Mouse (Mus musculus) left cerebral cortex, adult 2 months (tissue): ENCODE measurements around the gene Smarcc2. TPM values are rescaled to one million over a fixed set of nuclear protein-coding genes. Genes with fewer than 3 reads are reported as not detected.

ENCODE experiments used
- DNase-seq, 2 experiments: peaks; one replicate each; pipeline ENCODE4 v3.0.0; 2021 to 2022; ENCODE audit warnings: low spot score in 2 of 2, mixed read lengths in 1 of 2; ENCODE audit errors: extremely low spot score in 1 of 2
- H3K27ac ChIP-seq: fragments of 200-600 bp; 2 replicates; pipeline ENCODE4 v1.8.1; 2022
- H3K4me3 ChIP-seq: fragments of 200-600 bp; 2 replicates; pipeline ENCODE4 v1.8.1; 2022
- CTCF ChIP-seq: fragments of 200-600 bp; IDR thresholded peaks from 2 replicates; pipeline ENCODE4 v1.8.1; 2022; ENCODE audit warnings: antibody characterized with exemption, mild to moderate bottlenecking, moderate library complexity
- intact Hi-C: fragments of 180-260 bp; cut with DNase I; formaldehyde crosslinking; loops from one replicate; pipeline ENCODE4 v1.15.1; 2025
- total RNA-seq, 2 experiments: library from RNA; stranded (reverse); gene quantifications; 2 replicates each; pipeline ENCODE4 v1.2.3; 2021

Smarcc2 gene
- total RNA-seq, 2 experiments from 2014 or later = 253 to 254 TPM

DNA sequence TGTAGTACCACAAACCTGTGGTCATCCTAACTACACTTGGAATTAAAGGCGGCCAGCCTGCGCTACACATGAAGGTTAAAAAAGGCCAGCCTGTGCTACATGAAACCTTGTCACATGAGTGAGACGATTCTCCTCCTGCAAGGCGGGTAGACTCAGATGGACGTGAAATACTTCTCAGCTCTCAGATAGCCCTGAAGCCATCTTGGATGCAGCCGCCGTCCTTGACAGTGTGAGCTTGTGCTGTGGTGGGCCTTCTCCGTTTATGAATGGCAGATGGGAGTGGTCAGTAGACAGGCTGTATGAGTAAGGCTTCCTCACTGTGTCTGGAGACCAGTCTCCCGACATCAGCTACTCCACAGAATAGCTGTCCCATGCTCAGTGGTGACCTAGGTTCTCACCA, 50.2 kb downstream of the Smarcc2 start:
- no peak for DNase-seq
- Histone ChIP-seq H3K4me3 (no peak overlapping the region), H3K27ac (no peak overlapping the region)
- no peak for TF ChIP-seq CTCF
- intact Hi-C loops = no loop called here

- Histone ChIP-seq H3K27ac (no peak overlapping the region), H3K4me3 (no peak overlapping the region)
- intact Hi-C loops = no loop called here
- DNase-seq = no peak
- TF ChIP-seq CTCF = no peak
Observed at GRCm38 (mm10) chr10:128509831-128510230, 50.8 kb downstream of the Smarcc2 start.

GRCm38 (mm10) chr10:128510301-128510700, 51.3 kb downstream of the Smarcc2 start:
- intact Hi-C loops = no loop called here
- H3K4me3 ChIP-seq = no peak overlapping the region
- TF ChIP-seq CTCF = no peak
- no peak for DNase-seq
- no peak overlapping the region for H3K27ac ChIP-seq

GRCm38 (mm10) chr10:128511189-128511588, 52.1 kb downstream of the Smarcc2 start:
- TF ChIP-seq CTCF = no peak
- H3K27ac ChIP-seq = no peak overlapping the region
- no peak overlapping the region for H3K4me3 ChIP-seq
- DNase-seq = no peak
- intact Hi-C loops = no loop called here

DNA sequence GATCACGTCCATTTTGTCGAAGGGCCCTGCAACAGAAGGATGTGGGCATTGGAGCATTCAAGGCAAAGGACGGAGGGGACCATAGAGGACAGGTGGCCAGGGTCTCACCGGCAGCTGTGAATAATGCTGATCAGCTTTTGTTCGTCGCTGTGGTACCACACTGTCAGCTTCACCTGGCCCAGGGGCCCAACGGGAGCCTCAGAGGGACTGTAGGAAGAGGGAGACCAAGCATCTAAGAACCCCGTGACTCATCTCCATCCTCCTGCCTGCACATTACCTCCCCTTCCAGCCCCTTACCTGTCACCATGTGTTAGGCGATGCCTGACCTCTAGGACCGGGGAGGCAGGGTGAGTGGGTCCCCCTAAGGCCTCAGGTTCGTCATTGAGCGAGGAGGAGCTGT, 52.7 kb downstream of the Smarcc2 start:
- H3K27ac ChIP-seq = no peak overlapping the region
- intact Hi-C loops = no loop called here
- H3K4me3 ChIP-seq = no peak overlapping the region
- TF ChIP-seq CTCF = no peak
- no peak for DNase-seq

GRCm38 (mm10) chr10:128515044-128515443, 56.0 kb downstream of the Smarcc2 start:
- no peak overlapping the region for H3K4me3 ChIP-seq
- no peak overlapping the region for H3K27ac ChIP-seq
- intact Hi-C loops = no loop called here
- no peak for DNase-seq
- TF ChIP-seq CTCF = no peak

DNA sequence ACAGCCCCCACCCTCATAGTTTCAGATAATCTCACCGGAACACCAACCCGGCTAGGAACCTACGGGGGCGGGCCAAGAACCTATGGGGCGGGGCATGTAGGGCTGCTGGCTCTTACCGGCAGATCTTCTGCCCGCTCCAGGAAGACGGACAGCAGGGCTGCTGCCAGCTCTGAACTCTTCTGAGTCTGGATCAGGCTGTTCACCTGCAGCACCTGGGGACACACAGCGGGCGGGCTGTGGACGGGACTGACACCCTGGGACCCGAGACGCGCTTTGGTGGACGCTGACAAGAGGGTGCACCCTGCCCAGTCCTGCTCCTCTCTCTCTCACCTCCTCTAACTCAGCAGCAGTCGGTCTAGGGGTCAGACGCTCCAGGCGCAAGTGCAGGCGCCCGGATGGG, 57.0 kb downstream of the Smarcc2 start:
- no peak for DNase-seq
- no peak overlapping the region for H3K27ac ChIP-seq
- TF ChIP-seq CTCF = no peak
- H3K4me3 ChIP-seq = no peak overlapping the region
- intact Hi-C loops = no loop called here

GRCm38 (mm10) chr10:128516677-128517076, 57.6 kb downstream of the Smarcc2 start:
- DNase-seq = no peak
- intact Hi-C loops = no loop called here
- TF ChIP-seq CTCF = no peak
- no peak overlapping the region for H3K4me3 ChIP-seq
- no peak overlapping the region for H3K27ac ChIP-seq

GRCm38 (mm10) chr10:128518833-128519232, 59.8 kb downstream of the Smarcc2 start:
- peak; percentile 62 for TF ChIP-seq CTCF
- no peak overlapping the region for H3K4me3 ChIP-seq
- H3K27ac ChIP-seq = no peak overlapping the region
- DNase-seq = peak in 1 of 2 experiments; percentile 35
- intact Hi-C loops = loop anchor here (2.0 kb wide), 1 partner anchor 18 kb away; no protein-coding TSS in a partner anchor

DNA sequence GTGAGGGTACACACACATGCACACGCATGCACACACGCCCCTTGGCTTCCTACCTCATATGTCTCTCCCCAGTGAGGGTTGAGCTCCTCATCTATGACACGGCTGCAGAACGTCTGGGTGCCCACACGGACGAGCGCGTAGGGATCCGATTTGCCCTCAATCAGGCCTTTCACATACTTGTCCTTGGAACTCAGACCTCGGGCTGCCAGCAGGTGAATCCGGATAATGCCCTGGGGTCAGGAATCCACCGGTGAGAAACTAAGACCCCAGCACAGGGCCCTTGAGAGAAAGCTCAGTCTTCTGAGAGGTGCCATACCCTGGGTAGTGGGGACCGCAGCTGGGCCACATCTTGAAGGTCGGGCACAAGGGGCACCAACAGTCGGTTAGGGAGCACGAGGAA, 61.5 kb downstream of the Smarcc2 start:
- no peak for TF ChIP-seq CTCF
- intact Hi-C loops = no loop called here
- H3K27ac ChIP-seq = no peak overlapping the region
- no peak for DNase-seq
- H3K4me3 ChIP-seq = no peak overlapping the region

GRCm38 (mm10) chr10:128522351-128522750, 63.3 kb downstream of the Smarcc2 start:
- intact Hi-C loops = no loop called here
- DNase-seq = no peak
- no peak for TF ChIP-seq CTCF
- Histone ChIP-seq H3K4me3 (no peak overlapping the region), H3K27ac (no peak overlapping the region)

GRCm38 (mm10) chr10:128524111-128524731, 65.2 kb downstream of the Smarcc2 start:
- H3K27ac ChIP-seq = peak overlapping the region; percentile 61; the same call in 1 of the 2 replicates
- no peak for DNase-seq

More at GRCm38 (mm10) chr10:128524111-128524731, 65.2 kb downstream of the Smarcc2 start:
- TF ChIP-seq CTCF = no peak
- peak overlapping the region; percentile 89 for H3K4me3 ChIP-seq
- intact Hi-C loops = loop anchor here (2.0 kb wide), 1 partner anchor 21 kb away; no protein-coding TSS in a partner anchor
